Mouse (Mus musculus) heart, embryonic 11.5 days (tissue): ENCODE measurements around the gene Fam83g. TPM values are rescaled to one million over a fixed set of nuclear protein-coding genes. Genes with fewer than 3 reads are reported as not detected.

Source experiments
- ATAC-seq: fragments of 200-750 bp; cut with Nextera tagmentation; replicated peaks from 2 replicates; pipeline ENCODE4 v1.8.0; 2017; ENCODE audit warnings: moderate library complexity; ENCODE audit not compliant: insufficient number of reproducible peaks, low FRiP score, low TSS enrichment
- H3K27ac ChIP-seq: fragments of 300-500 bp; sonication (generic); 2 replicates; pipeline ENCODE4 v1.5.1; 2014; ENCODE audit warnings: mild to moderate bottlenecking, low read depth, low read length
- H3K27me3 ChIP-seq: fragments of 300-500 bp; sonication (generic); 2 replicates; pipeline ENCODE4 v1.6.1; 2014; ENCODE audit warnings: mild to moderate bottlenecking, low read length, mixed read lengths; ENCODE audit not compliant: control insufficient read depth, insufficient read depth
- H3K36me3 ChIP-seq: fragments of 300-500 bp; sonication (generic); 2 replicates; pipeline ENCODE4 v1.6.1; 2014; ENCODE audit warnings: mild to moderate bottlenecking, low read length, moderate library complexity, mixed read lengths; ENCODE audit not compliant: control insufficient read depth, insufficient read depth
- H3K4me1 ChIP-seq: fragments of 300-500 bp; sonication (generic); 2 replicates; pipeline ENCODE4 v1.6.1; 2014; ENCODE audit warnings: low read length; ENCODE audit not compliant: control insufficient read depth, insufficient read depth
- H3K4me2 ChIP-seq: fragments of 300-500 bp; sonication (generic); 2 replicates; pipeline ENCODE4 v1.6.1; 2014; ENCODE audit warnings: mild to moderate bottlenecking, moderate library complexity
- H3K4me3 ChIP-seq: fragments of 300-500 bp; sonication (generic); 2 replicates; pipeline ENCODE4 v1.5.1; 2014; ENCODE audit warnings: low read depth, low read length
- H3K9ac ChIP-seq: fragments of 300-500 bp; sonication (generic); 2 replicates; pipeline ENCODE4 v1.6.1; 2014; ENCODE audit warnings: mild to moderate bottlenecking, low read depth, low read length, moderate library complexity
- H3K9me3 ChIP-seq: fragments of 300-500 bp; sonication (generic); replicated peaks from 2 replicates; pipeline ENCODE4 v1.6.1; 2016; ENCODE audit warnings: low read length; ENCODE audit not compliant: control insufficient read depth
- WGBS: fragments of 180-500 bp; shearing (Covaris S2); extraction: QIAGEN DNeasy Blood & Tissue Kit; methylation state at CpG from one replicate; pipeline ENCODE4 v1.1.7; 2014; ENCODE audit not compliant: insufficient replicate concordance; 5-methylcytosine and 5-hydroxymethylcytosine counted together
- polyA plus RNA-seq: library from polyadenylated mRNA; unstranded; fragments of >200 nt; fragmentation: Nextera tagmentation; extraction: Ambion mirVana; gene quantifications from 2 replicates; pipeline ENCODE4 v1.2.1, GENCODE M21; 2014

Fam83g gene
- polyA plus RNA-seq, 1 experiment from 2014 or later, result 1.6 TPM

- no peak overlapping the region for H3K4me2 ChIP-seq
- ATAC-seq, result no peak
Observed at GRCm38 (mm10) chr11:61687595-61687994, 3.7 kb downstream of the Fam83g start.

GRCm38 (mm10) chr11:61692996-61693395 is 9.1 kb downstream of the Fam83g start:
- Histone ChIP-seq H3K9me3 (no peaks in the 10 kb centered on the region), H3K4me1 (peaks cover 15% of the 10 kb centered on the region), H3K27ac (no peak overlapping the region), H3K4me2 (no peak overlapping the region), H3K27me3 (no peaks in the 10 kb centered on the region), H3K36me3 (no peaks in the 10 kb centered on the region), H3K9ac (no peak overlapping the region), H3K4me3 (no peak overlapping the region)
- no peak for ATAC-seq
- 87% methylated on average over 5 of the region's 5 CpGs for WGBS

More at GRCm38 (mm10) chr11:61687595-61687994, 3.7 kb downstream of the Fam83g start:
- Histone ChIP-seq H3K4me1 (peaks cover 57% of the 10 kb centered on the region), H3K27ac (no peak overlapping the region), H3K27me3 (peaks cover 18% of the 10 kb centered on the region), H3K4me3 (no peak overlapping the region), H3K9ac (no peak overlapping the region), H3K36me3 (no peaks in the 10 kb centered on the region), H3K9me3 (no peaks in the 10 kb centered on the region)
- 31% methylated on average over 2 of the region's 2 CpGs for WGBS

DNA sequence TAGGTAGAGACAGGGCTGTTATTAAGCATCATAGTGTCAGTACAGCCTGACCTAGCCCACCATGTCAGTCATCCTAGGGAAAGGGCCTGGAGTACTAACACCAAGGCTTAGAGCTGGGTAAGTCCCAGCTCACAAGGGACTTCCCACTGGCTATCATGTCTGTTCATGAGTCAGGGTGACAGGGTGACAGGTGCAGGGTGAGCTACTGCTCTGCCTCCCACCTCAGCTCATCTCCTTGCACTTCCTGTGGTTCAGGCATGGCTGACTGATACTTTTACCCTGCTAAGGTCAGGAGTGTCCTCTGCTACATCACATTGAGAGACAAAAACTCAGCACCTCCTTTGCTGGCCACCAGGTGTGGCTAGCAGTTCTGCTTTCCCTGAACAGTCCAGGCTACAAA is 15.0 kb downstream of the Fam83g start:
- Histone ChIP-seq H3K9me3 (no peaks in the 10 kb centered on the region), H3K4me2 (no peak overlapping the region), H3K36me3 (no peaks in the 10 kb centered on the region), H3K4me3 (no peak overlapping the region), H3K27ac (no peak overlapping the region), H3K4me1 (no peaks in the 10 kb centered on the region), H3K9ac (no peak overlapping the region), H3K27me3 (no peaks in the 10 kb centered on the region)
- ATAC-seq, result no peak

DNA sequence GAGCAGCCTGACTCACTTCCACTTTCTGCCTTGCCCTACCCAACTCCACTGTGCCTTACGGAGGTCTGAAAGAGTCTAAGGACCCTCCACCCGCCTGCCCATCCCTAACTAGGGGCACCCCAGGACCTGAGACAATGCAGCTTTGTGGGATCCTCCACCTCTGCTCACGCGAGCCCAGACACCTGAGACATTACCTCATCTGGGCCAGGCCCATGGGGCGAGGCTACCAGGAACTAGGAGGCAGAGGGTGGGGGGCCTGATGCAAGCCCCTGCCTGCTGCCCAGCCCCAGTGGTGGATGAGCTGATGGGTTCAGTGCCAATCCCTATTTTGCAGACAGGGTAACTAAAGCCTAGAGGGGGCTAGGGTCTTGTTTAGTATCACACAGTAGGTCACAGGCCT is 15.6 kb downstream of the Fam83g start:
- Histone ChIP-seq H3K4me2 (no peak overlapping the region), H3K36me3 (no peaks in the 10 kb centered on the region), H3K4me1 (no peaks in the 10 kb centered on the region), H3K4me3 (no peak overlapping the region), H3K27me3 (no peaks in the 10 kb centered on the region), H3K9me3 (no peaks in the 10 kb centered on the region), H3K9ac (no peak overlapping the region), H3K27ac (no peak overlapping the region)
- no peak for ATAC-seq
- 75% methylated on average over 5 of the region's 5 CpGs for WGBS

GRCm38 (mm10) chr11:61699933-61700332 is 16.0 kb downstream of the Fam83g start:
- 64% methylated on average over 4 of the region's 4 CpGs for WGBS
- H3K4me1 ChIP-seq, result no peaks in the 10 kb centered on the region
- H3K36me3 ChIP-seq, result no peaks in the 10 kb centered on the region
- no peak overlapping the region for H3K9ac ChIP-seq
- no peaks in the 10 kb centered on the region for H3K27me3 ChIP-seq
- no peak overlapping the region for H3K27ac ChIP-seq
- H3K9me3 ChIP-seq, result no peaks in the 10 kb centered on the region
- no peak overlapping the region for H3K4me3 ChIP-seq
- no peak overlapping the region for H3K4me2 ChIP-seq
- no peak for ATAC-seq

GRCm38 (mm10) chr11:61701696-61702095 is 17.8 kb downstream of the Fam83g start:
- no peaks in the 10 kb centered on the region for H3K27me3 ChIP-seq
- 82% methylated on average over 5 of the region's 5 CpGs for WGBS
- H3K27ac ChIP-seq, result no peak overlapping the region
- H3K4me2 ChIP-seq, result no peak overlapping the region
- no peak overlapping the region for H3K4me3 ChIP-seq
- H3K36me3 ChIP-seq, result no peaks in the 10 kb centered on the region
- H3K9me3 ChIP-seq, result no peaks in the 10 kb centered on the region
- no peaks in the 10 kb centered on the region for H3K4me1 ChIP-seq
- no peak for ATAC-seq
- no peak overlapping the region for H3K9ac ChIP-seq

DNA sequence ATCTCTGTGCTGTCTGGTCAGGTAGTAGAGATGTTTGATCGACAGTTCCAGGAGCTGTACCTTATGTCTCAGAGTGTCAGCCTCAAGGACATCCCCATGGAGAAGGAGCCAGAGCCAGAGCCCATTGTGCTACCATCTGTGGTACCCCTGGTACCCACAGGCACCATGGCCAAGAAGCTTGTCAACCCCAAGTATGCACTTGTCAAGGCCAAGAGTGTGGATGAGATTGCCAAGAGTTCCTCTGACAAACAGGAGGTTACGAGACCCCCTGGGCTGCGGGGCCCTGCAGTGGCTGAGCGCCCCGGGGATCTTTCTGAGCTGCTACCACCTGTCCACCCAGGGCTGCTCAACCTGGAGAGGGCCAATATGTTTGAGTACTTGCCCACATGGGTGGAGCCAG is 18.6 kb downstream of the Fam83g start:
- 88% methylated on average over 5 of the region's 5 CpGs for WGBS
- no peak overlapping the region for H3K4me2 ChIP-seq
- no peaks in the 10 kb centered on the region for H3K27me3 ChIP-seq
- no peak for ATAC-seq
- H3K4me3 ChIP-seq, result no peak overlapping the region
- H3K36me3 ChIP-seq, result no peaks in the 10 kb centered on the region
- H3K27ac ChIP-seq, result no peak overlapping the region
- no peaks in the 10 kb centered on the region for H3K9me3 ChIP-seq
- no peak overlapping the region for H3K9ac ChIP-seq
- no peaks in the 10 kb centered on the region for H3K4me1 ChIP-seq

GRCm38 (mm10) chr11:61705581-61705980 is 21.7 kb downstream of the Fam83g start:
- H3K36me3 ChIP-seq, result no peaks in the 10 kb centered on the region
- 78% methylated on average over 2 of the region's 2 CpGs for WGBS
- no peaks in the 10 kb centered on the region for H3K27me3 ChIP-seq
- H3K9ac ChIP-seq, result no peak overlapping the region
- H3K4me1 ChIP-seq, result 0 out of 2 replicates have a peak, but pooled peaks cover 3% of the 10 kb centered on the region
- no peak overlapping the region for H3K27ac ChIP-seq
- no peak overlapping the region for H3K4me3 ChIP-seq
- H3K4me2 ChIP-seq, result no peak overlapping the region
- H3K9me3 ChIP-seq, result no peaks in the 10 kb centered on the region
- ATAC-seq, result no peak

- Histone ChIP-seq H3K4me2 (no peak overlapping the region), H3K4me1 (0 out of 2 replicates have a peak, but pooled peaks cover 3% of the 10 kb centered on the region)
- WGBS, result 35% methylated on average over 4 of the region's 4 CpGs
Observed at GRCm38 (mm10) chr11:61706232-61706631, 22.3 kb downstream of the Fam83g start.

More at GRCm38 (mm10) chr11:61706232-61706631, 22.3 kb downstream of the Fam83g start:
- H3K9ac ChIP-seq, result no peak overlapping the region
- no peak for ATAC-seq
- H3K27me3 ChIP-seq, result no peaks in the 10 kb centered on the region
- H3K36me3 ChIP-seq, result no peaks in the 10 kb centered on the region
- H3K27ac ChIP-seq, result no peak overlapping the region
- no peak overlapping the region for H3K4me3 ChIP-seq
- no peaks in the 10 kb centered on the region for H3K9me3 ChIP-seq
